Mouse (Mus musculus) thymus, adult 2 months (tissue): ENCODE measurements around the gene Lgr5.

Source experiments
- CTCF ChIP-seq: fragments of 200-500 bp; IDR thresholded peaks from 2 replicates; pipeline ENCODE4 v1.5.1; 2012; ENCODE audit warnings: mild to moderate bottlenecking, control low read depth, low read length, moderate library complexity, borderline replicate concordance; ENCODE audit not compliant: control insufficient read depth, poor library complexity, insufficient read depth; ENCODE audit errors: extremely low read depth
- POLR2A ChIP-seq: fragments of 200-500 bp; IDR thresholded peaks from 2 replicates; pipeline ENCODE4 v1.6.1; 2012; ENCODE audit warnings: mild to moderate bottlenecking, low read length, control low read depth, moderate library complexity; ENCODE audit not compliant: control insufficient read depth, poor library complexity, insufficient read depth; ENCODE audit errors: extremely low read depth

DNA sequence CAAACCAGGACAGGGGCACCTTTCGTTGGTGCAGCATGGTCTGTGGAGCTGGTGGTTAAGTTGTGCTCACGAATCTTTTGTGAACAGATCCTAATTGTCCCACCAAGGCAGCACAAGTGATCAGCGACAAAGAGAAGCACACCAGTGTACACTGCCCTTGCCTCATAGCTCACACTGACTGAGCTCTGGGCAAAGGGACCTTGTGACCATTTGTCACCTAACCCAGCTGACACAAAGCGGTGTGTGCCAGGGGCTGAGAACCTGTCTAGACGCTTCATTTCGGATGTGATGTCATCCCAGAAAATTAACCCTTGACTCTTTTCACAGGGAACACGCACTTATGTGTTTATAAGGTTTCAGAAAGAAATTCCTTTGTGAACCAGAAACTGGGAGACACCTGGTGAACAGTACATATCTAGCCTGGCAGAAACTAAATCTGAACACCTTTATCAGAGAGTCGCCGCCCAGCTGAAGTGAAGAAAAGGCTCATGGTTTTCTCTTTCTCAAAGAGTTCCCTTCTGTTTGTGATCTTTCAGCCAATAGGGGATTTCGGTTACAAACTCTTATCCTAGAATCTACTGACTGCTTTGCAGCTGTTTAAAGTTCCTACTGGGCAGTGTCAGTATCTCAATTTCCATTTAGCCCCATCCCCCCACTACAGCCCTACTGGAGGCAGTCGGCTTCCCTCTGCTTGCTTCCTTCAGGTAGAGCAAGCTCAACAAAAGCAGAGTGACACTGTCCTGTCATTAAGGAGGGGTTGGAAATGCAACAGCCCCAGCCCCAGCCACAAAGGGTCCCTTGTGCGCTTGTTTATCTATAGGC, 94.4 kb downstream of the Lgr5 start:
- TF ChIP-seq CTCF (no peak), POLR2A (no peak)
